Mouse (Mus musculus) stomach, embryonic 14.5 days (tissue): ENCODE data around the gene Ank. TPM values are rescaled to one million over a fixed set of nuclear protein-coding genes. Genes with fewer than 3 reads are reported as not detected.

ENCODE experiments used
- ATAC-seq: fragments of 200-750 bp; cut with Nextera tagmentation; 2 replicates; pipeline ENCODE4 v1.8.0; 2017; ENCODE audit warnings: low read depth, moderate TSS enrichment; ENCODE audit not compliant: insufficient number of reproducible peaks, insufficient read depth, low FRiP score
- H3K27ac ChIP-seq: fragments of 300-500 bp; sonication (generic); 2 replicates; pipeline ENCODE4 v1.5.1; 2014; ENCODE audit warnings: mild to moderate bottlenecking, low read length, moderate library complexity, mixed read lengths
- H3K27me3 ChIP-seq: fragments of 300-500 bp; sonication (generic); 2 replicates; pipeline ENCODE4 v1.6.1; 2014; ENCODE audit warnings: low read length, control low read depth, mixed read lengths; ENCODE audit not compliant: control insufficient read depth, insufficient read depth
- H3K36me3 ChIP-seq: fragments of 300-500 bp; sonication (generic); 2 replicates; pipeline ENCODE4 v1.6.1; 2014; ENCODE audit warnings: mild to moderate bottlenecking, control low read depth, low read length, moderate library complexity, mixed read lengths; ENCODE audit not compliant: control insufficient read depth, insufficient read depth
- H3K4me1 ChIP-seq: fragments of 300-500 bp; sonication (generic); 2 replicates; pipeline ENCODE4 v1.6.1; 2014; ENCODE audit warnings: low read length, control low read depth, mixed read lengths; ENCODE audit not compliant: control insufficient read depth, insufficient read depth
- H3K4me2 ChIP-seq: fragments of 300-500 bp; sonication (generic); replicated peaks from 2 replicates; pipeline ENCODE4 v1.6.1; 2014; ENCODE audit warnings: low read depth, low read length, control low read depth
- H3K4me3 ChIP-seq: fragments of 300-500 bp; sonication (generic); 2 replicates; pipeline ENCODE4 v1.5.1; 2014; ENCODE audit warnings: low read depth, low read length, control low read depth
- H3K9ac ChIP-seq: fragments of 300-500 bp; sonication (generic); replicated peaks from 2 replicates; pipeline ENCODE4 v1.6.1; 2014; ENCODE audit warnings: low read depth, mild to moderate bottlenecking, control low read depth, low read length, moderate library complexity, mixed read lengths
- H3K9me3 ChIP-seq: fragments of 300-500 bp; sonication (generic); 2 replicates; pipeline ENCODE4 v1.6.1; 2016; ENCODE audit warnings: low read depth, low read length, control low read depth; ENCODE audit not compliant: control insufficient read depth
- WGBS: fragments of 180-500 bp; shearing (Covaris S2); extraction: QIAGEN DNeasy Blood & Tissue Kit; methylation state at CpG from one replicate; pipeline ENCODE4 v1.1.7; 2014; 5-methylcytosine and 5-hydroxymethylcytosine counted together
- polyA plus RNA-seq: library from polyadenylated mRNA; unstranded; fragments of >200 nt; fragmentation: Nextera tagmentation; extraction: Ambion mirVana; gene quantifications from 2 replicates; pipeline ENCODE4 v1.2.1, GENCODE M21; 2014

Gene Ank
- polyA plus RNA-seq, 1 experiment from 2014 or later = 13.7 TPM

DNA sequence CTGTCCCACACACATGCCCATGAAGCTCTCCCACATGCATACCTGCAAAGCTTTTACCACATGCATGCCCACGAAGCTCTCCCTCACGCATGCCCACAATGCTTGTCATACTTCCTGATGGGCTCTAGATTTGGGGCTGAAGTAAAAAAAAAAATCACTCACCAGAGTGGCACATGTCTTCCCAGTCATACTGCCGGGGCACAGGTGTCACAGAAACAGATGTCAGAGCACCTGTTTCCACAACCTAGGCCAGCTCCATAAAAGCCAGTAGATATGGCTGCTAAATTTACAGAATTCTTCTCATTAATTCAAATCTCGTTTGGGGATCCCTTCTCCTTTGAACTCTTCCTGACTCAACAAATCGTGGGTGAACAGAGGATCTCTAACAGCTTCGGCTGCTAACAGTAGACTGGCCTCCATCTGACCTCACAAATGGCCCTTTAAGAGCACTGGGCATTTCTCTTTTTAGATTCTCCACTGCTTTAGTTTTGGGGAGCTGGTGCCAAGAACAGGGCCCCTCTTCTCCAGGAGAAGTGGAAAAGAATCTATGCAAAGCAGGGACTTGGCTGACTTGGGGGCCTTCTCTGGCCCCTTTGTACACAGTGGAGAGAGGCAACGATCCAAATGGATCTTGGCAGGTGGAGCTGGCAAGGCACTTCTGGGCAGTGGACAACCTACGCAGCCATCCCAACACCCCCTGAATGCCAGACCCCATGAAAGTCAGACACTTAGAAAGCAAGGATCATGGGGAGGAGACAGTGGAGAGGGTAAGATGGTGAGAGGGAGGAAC, 108.7 kb downstream of the Ank start:
- no peak for ATAC-seq
- H3K27me3 ChIP-seq = no peaks in the 10 kb centered on the region
- no peak overlapping the region for H3K4me2 ChIP-seq
- peaks cover 2% of the 10 kb centered on the region for H3K36me3 ChIP-seq
- 80% methylated on average over 8 of the region's 8 CpGs for WGBS
- no peak overlapping the region for H3K27ac ChIP-seq
- H3K9ac ChIP-seq = no peak overlapping the region
- H3K9me3 ChIP-seq = no peaks in the 10 kb centered on the region
- no peaks in the 10 kb centered on the region for H3K4me1 ChIP-seq
- no peak overlapping the region for H3K4me3 ChIP-seq

DNA sequence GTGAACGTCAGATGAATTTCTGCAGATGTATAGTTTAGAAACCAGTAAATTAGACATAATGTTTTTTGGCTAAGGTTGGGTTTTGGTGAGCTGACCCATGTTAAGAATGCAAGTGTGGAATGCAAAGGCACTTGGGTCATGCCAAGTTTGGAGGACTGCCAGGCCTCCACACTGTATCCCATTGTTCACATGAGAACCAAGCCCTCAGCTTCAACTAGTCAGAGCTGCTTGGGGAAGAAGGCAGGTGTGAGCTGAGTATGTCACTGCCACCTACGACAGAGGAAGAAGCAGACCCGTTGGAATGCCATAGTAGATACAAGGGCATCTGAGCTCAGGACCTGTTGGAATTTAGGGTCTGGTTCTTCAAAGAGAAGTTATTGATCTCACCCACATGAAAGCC, 109.5 kb downstream of the Ank start:
- WGBS = 65% methylated on average over 3 of the region's 3 CpGs
- Histone ChIP-seq H3K9me3 (no peaks in the 10 kb centered on the region), H3K27ac (no peak overlapping the region), H3K4me1 (no peaks in the 10 kb centered on the region), H3K27me3 (no peaks in the 10 kb centered on the region), H3K36me3 (peaks cover 2% of the 10 kb centered on the region), H3K4me2 (no peak overlapping the region), H3K9ac (no peak overlapping the region), H3K4me3 (no peak overlapping the region)
- ATAC-seq = peak; percentile 11; the same call in 1 of the 2 replicates

- 76% methylated on average over 1 of the region's 1 CpGs for WGBS
- Histone ChIP-seq H3K27ac (no peak overlapping the region), H3K9me3 (no peaks in the 10 kb centered on the region), H3K9ac (no peak overlapping the region), H3K4me3 (no peak overlapping the region), H3K36me3 (peaks cover 2% of the 10 kb centered on the region), H3K4me2 (no peak overlapping the region), H3K4me1 (no peaks in the 10 kb centered on the region), H3K27me3 (no peaks in the 10 kb centered on the region)
- no peak for ATAC-seq
Observed at GRCm38 (mm10) chr15:27576886-27577285, 110.4 kb downstream of the Ank start.

GRCm38 (mm10) chr15:27577915-27578780, 111.7 kb downstream of the Ank start:
- H3K27ac ChIP-seq = no peak overlapping the region
- H3K9ac ChIP-seq = no peak overlapping the region
- H3K9me3 ChIP-seq = no peaks in the 10 kb centered on the region
- no peaks in the 10 kb centered on the region; the same call in 1 of the 2 replicates for H3K36me3 ChIP-seq
- no peak; the same call in 1 of the 2 replicates for ATAC-seq
- no peak overlapping the region for H3K4me2 ChIP-seq
- WGBS = 77% methylated on average over 16 of the region's 16 CpGs
- H3K4me3 ChIP-seq = no peak overlapping the region
- H3K4me1 ChIP-seq = no peaks in the 10 kb centered on the region
- no peaks in the 10 kb centered on the region for H3K27me3 ChIP-seq

DNA sequence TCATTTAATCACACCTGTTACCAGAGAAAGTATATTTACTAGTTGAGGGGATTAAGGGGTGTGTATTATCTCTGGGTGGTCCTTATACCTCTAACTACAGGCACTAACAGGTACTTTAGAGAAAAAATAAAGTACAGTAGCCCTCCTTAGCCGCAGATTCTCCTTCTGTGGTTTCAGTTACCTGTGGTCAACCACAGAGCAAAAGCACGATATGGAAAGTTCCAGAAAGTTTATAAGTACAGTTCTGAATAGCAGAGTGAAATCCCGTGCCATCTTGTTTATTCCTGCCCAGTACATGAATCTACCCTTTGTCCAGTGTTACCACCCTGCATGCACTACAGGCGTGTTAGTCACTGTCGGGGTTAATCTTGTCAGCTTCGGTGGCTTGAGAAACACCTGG, 112.4 kb downstream of the Ank start:
- Histone ChIP-seq H3K4me3 (no peak overlapping the region), H3K27ac (no peak overlapping the region), H3K36me3 (no peaks in the 10 kb centered on the region), H3K4me1 (no peaks in the 10 kb centered on the region), H3K4me2 (no peak overlapping the region), H3K9me3 (no peaks in the 10 kb centered on the region), H3K9ac (no peak overlapping the region), H3K27me3 (no peaks in the 10 kb centered on the region)
- WGBS = 86% methylated on average over 6 of the region's 6 CpGs
- no peak for ATAC-seq

- no peak overlapping the region for H3K4me2 ChIP-seq
- H3K4me3 ChIP-seq = no peak overlapping the region
- H3K27me3 ChIP-seq = no peaks in the 10 kb centered on the region
- H3K27ac ChIP-seq = no peak overlapping the region
- no peaks in the 10 kb centered on the region for H3K36me3 ChIP-seq
- H3K9me3 ChIP-seq = no peaks in the 10 kb centered on the region
- ATAC-seq = no peak
- H3K4me1 ChIP-seq = no peaks in the 10 kb centered on the region
- WGBS = 85% methylated on average over 2 of the region's 2 CpGs
- H3K9ac ChIP-seq = no peak overlapping the region
Observed at GRCm38 (mm10) chr15:27579853-27580252, 113.4 kb downstream of the Ank start.

DNA sequence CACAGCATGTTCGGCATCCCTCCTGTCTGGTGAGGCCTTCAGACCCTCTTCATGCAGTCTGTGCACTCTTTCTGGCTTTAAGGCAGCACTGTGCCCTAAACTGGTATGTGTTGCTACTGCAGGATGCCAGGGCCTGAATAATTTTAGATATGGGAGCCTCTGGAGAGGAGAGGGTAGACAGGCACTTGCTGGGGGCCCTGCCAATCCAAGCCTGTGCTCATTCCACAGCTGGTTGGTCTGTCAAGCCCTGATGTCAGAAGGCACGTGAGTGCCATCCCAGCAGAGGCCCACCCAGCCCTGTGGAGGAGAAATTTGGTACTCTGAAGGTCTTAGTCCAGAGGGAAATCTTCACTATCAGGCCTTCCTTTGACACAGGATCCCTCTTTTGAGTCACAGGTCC, 114.3 kb downstream of the Ank start:
- H3K4me3 ChIP-seq = no peak overlapping the region
- no peak for ATAC-seq
- WGBS = 92% methylated on average over 2 of the region's 2 CpGs
- no peaks in the 10 kb centered on the region for H3K27me3 ChIP-seq
- H3K9me3 ChIP-seq = no peaks in the 10 kb centered on the region
- H3K27ac ChIP-seq = no peak overlapping the region
- H3K4me1 ChIP-seq = no peaks in the 10 kb centered on the region
- no peak overlapping the region for H3K4me2 ChIP-seq
- H3K9ac ChIP-seq = no peak overlapping the region
- no peaks in the 10 kb centered on the region for H3K36me3 ChIP-seq

GRCm38 (mm10) chr15:27581640-27582039, 115.2 kb downstream of the Ank start:
- no peak for ATAC-seq
- H3K27ac ChIP-seq = no peak overlapping the region
- no peaks in the 10 kb centered on the region for H3K27me3 ChIP-seq
- no peak overlapping the region for H3K4me2 ChIP-seq
- no peak overlapping the region for H3K4me3 ChIP-seq
- H3K9me3 ChIP-seq = no peaks in the 10 kb centered on the region
- no peak overlapping the region for H3K9ac ChIP-seq
- 74% methylated on average over 3 of the region's 3 CpGs for WGBS
- no peaks in the 10 kb centered on the region for H3K4me1 ChIP-seq
- H3K36me3 ChIP-seq = no peaks in the 10 kb centered on the region
